Mouse (Mus musculus) CD4-positive helper T cell, adult 2 months (primary cell): ENCODE measurements around the gene Gm17720.

Source experiments
- DNase-seq: peaks from one replicate; pipeline ENCODE4 v3.0.0-alpha.2; 2012; ENCODE audit warnings: low read depth, missing footprints, low spot score

Gm17720 gene

GRCm38 (mm10) chr8:110102653-110103052, at the start of gene Gm17720:
Gm17720 (minus strand) TSS chr8:110102753.
- DNase-seq = no peak

GRCm38 (mm10) chr8:110145538-110145937, 43.0 kb upstream of the Gm17720 start:
- DNase-seq = peak; percentile 31

GRCm38 (mm10) chr8:110140770-110141169, 38.2 kb upstream of the Gm17720 start:
- DNase-seq = no peak

GRCm38 (mm10) chr8:110140156-110140555, 37.6 kb upstream of the Gm17720 start:
- no peak for DNase-seq

- no peak for DNase-seq
Observed at GRCm38 (mm10) chr8:110135515-110135914, 33.0 kb upstream of the Gm17720 start.

GRCm38 (mm10) chr8:110134236-110134635, 31.7 kb upstream of the Gm17720 start:
- DNase-seq = no peak

- DNase-seq = peak; percentile 18
Observed at GRCm38 (mm10) chr8:110130537-110130936, 28.0 kb upstream of the Gm17720 start.

- no peak for DNase-seq
Observed at GRCm38 (mm10) chr8:110119715-110120114, 17.2 kb upstream of the Gm17720 start.

- no peak for DNase-seq
Observed at GRCm38 (mm10) chr8:110101676-110102075, 877 bp downstream of the Gm17720 start.

GRCm38 (mm10) chr8:110100907-110101306, 1.6 kb downstream of the Gm17720 start, which contains the start of gene Gm21964:
Gm21964 (plus strand) TSS chr8:110101207.
- DNase-seq = no peak

- no peak for DNase-seq
Observed at GRCm38 (mm10) chr8:110091869-110092268, 10.7 kb downstream of the Gm17720 start.

- DNase-seq = no peak
Observed at GRCm38 (mm10) chr8:110082416-110083105, 20.0 kb downstream of the Gm17720 start.

GRCm38 (mm10) chr8:110079282-110080221, 23.0 kb downstream of the Gm17720 start, which contains the start of gene Zfp612:
Zfp612 (plus strand) TSS chr8:110079746.
- peak; percentile 41 for DNase-seq

- DNase-seq = no peak
Observed at GRCm38 (mm10) chr8:110074496-110074895, 28.1 kb downstream of the Gm17720 start.

GRCm38 (mm10) chr8:110071600-110071999, 31.0 kb downstream of the Gm17720 start:
- peak; percentile 46 for DNase-seq

GRCm38 (mm10) chr8:110069706-110070105, 32.8 kb downstream of the Gm17720 start:
- no peak for DNase-seq

- no peak for DNase-seq
Observed at GRCm38 (mm10) chr8:110065676-110066075, 36.9 kb downstream of the Gm17720 start.

GRCm38 (mm10) chr8:110064606-110065365, 37.8 kb downstream of the Gm17720 start:
- no peak for DNase-seq

- DNase-seq = no peak
Observed at GRCm38 (mm10) chr8:110064161-110064560, 38.4 kb downstream of the Gm17720 start.

- no peak for DNase-seq
Observed at GRCm38 (mm10) chr8:110058207-110058606, 44.3 kb downstream of the Gm17720 start.

- no peak for DNase-seq
Observed at GRCm38 (mm10) chr8:110051208-110051607, 51.3 kb downstream of the Gm17720 start.

GRCm38 (mm10) chr8:110040509-110040908, 62.0 kb downstream of the Gm17720 start:
- no peak for DNase-seq
